Mouse (Mus musculus) cerebellum, postnatal 25 days (tissue): ENCODE results near the gene Dnah3.
A peak's percentile ranks its signal among the peaks of the same experiment; 100 is the strongest.

Experiments used
- DNase-seq, 2 experiments: peaks; one replicate each; pipeline ENCODE4 v3.0.0; 2021; ENCODE audit warnings: mixed read lengths in 2 of 2

The Dnah3 gene

DNA sequence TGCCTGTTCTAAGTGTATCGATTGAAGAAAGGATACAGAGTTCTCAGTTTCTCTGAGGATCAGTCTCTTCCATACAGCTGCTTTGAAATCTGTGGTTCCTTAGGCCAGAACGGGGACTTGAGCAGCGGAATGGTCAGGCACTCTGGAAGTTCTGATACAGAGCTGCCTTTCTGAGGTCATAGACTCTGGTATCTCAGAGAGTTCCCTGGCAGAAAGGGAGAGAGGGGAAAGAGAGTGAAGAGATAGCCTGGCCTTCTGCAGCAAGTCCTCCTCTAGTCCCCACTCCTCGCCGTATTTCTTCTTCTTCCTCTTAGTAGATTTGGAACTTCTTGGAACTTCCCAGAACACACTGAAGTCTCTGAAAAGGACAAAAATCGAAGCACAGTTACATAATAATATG lies at the start of gene Dnah3:
TSS of gene Dnah3 (minus strand) at position 101 of the 400 bp plus-strand sequence.
- no peak for DNase-seq

DNA sequence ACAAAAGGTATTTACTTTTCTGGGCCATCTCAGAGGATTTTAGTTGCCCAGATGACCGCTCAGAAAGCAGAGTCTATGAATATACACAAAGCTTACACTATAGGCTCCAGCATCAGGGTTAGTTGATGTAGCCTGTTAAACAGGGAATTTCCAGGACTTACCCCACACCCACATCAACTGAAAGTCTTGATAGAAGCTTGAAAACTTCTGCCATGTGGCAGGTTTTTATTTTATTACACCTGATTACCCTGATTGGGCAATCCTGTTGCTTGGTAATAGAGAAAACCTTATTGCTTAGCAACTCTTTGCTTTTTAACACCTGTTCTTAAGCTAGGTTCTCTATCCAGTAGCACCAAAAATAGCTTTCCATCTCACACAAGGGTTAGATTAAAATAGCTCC lies 47.7 kb upstream of the Dnah3 start:
- DNase-seq = no peak

DNA sequence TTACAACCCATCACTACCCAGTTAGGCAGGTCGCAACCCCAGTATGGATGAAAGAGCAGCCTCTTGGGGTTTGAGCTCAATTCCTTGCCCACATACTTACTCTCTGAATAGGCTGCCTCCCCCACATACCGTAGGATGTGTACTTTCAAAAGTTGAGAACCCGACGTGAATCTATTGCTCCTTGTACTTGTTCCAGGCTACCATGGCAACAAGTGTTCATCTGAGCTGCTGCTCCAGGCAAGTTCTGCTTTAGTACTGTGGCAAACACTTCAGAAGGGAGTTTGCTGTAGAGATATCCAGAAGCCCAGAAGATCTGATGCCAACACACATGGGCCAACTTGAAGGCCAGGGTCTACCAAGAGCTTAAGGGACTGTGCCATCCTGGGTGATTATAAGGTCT lies 33.9 kb upstream of the Dnah3 start:
- no peak for DNase-seq

DNA sequence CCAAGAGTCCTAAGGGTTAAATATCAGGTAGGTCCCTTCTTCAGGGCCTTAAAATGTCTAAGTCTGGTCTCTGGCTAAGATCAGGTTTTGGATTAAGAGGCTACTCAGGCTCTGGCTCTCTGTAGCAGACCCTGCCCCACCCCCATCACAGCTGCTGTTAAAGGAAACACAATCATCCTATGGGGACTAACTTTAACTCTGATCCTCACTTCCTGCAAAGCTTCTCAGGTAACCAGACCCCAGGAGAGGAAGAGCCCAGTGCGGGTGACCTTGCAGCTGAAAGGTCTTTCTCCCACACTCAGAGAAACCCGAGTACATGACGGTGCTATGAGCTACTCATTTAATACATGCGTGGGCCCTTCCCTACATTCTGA lies 32.6 kb upstream of the Dnah3 start:
- DNase-seq = no peak

- no peak for DNase-seq
Observed at GRCm38 (mm10) chr7:120126976-120127685, 32.1 kb upstream of the Dnah3 start.

GRCm38 (mm10) chr7:120124844-120125243 lies 29.8 kb upstream of the Dnah3 start:
- DNase-seq = peak; percentile 65 to 73

DNA sequence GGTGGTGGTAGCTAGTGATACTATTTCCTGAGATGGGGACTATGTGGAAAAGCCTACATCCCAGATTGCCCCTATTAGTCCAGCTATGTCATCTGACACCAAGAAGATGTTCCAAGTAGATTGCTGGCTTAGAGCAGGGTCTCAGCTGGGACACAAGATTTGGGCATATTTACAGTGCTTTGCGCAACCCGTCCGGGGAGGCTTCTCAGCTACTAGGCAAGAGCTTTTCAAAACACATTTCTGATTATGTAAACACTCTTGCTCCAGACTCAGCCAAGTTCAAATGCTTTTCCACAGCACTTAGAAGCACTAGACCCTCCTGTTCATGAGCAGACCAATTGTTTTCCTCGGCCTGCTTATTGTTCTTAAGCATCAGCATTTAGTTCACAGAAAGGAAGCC lies 28.7 kb upstream of the Dnah3 start:
- no peak for DNase-seq

GRCm38 (mm10) chr7:120117529-120117928 lies 22.4 kb upstream of the Dnah3 start:
- no peak for DNase-seq

- no peak for DNase-seq
Observed at GRCm38 (mm10) chr7:120116976-120117375, 21.9 kb upstream of the Dnah3 start.

- DNase-seq = no peak
Observed at GRCm38 (mm10) chr7:120109676-120110075, 14.6 kb upstream of the Dnah3 start.

DNA sequence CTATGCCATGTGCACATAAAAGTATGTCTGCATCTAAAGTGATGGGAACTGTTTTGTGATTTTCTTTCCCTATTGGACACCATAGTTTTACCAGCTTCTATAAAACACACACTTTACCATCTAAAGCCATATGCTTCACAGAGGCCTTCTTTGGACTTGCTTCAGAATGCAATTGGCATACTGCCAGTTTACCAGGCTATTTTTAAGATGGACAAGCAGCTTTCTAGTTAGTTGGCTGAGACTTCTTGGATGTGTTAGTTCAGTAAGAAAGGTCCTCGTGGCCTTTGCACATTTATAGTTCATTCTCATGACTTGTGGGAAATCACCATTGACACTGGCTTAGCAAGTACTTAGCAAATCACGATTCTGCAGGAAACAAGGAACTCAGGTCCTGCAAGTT lies 11.3 kb upstream of the Dnah3 start:
- DNase-seq = peak; percentile 21 to 49

GRCm38 (mm10) chr7:120104975-120105374 lies 9.9 kb upstream of the Dnah3 start:
- DNase-seq = peak; percentile 27 to 54

GRCm38 (mm10) chr7:120103019-120103567 lies 8.0 kb upstream of the Dnah3 start:
- peak; percentile 30 to 45 for DNase-seq

DNA sequence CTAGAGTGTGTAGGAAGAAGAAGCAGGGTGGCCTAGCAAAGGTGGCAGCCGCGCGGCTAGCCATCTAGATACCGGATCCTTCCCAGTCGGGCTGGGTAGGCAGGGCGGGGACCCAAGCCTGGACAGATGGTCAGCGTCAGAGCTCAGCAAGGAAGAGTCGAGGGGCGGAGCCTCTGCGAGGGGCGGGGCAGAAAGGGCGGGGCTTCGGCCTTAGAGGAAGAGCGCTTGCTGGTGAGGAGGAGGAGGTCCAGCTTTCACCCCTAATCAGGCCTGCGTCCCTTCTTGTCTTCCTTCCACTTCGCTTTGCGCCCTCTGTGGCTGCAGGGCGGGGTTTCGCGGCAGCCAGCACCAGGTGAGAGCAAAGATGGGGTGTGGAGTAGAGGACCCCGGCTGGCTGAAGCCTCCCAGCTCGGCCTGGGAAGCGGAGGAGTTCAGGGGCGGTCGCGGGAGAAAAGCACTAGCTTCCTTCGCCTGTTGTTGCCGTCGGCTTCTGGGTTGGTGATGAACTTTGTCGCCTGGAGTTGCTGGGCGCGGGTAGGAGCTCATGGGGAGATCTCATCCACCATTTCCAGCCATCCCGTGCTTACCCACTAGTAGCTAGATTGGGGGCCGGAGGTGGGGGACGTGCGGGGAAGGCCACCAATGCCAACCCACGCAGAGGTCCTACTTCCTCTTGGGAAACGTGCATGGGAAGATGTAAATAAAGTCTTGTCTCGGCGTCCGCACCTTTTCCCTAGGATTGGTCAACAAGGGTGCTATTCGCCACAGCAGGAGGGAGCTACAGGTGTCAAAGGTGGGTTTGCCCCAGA lies 7.3 kb upstream of the Dnah3 start, which contains the start of gene Tmem159:
TSS of gene Tmem159 (plus strand) at position 190 of the 809 bp plus-strand sequence.
- peak; percentile 90 to 95 for DNase-seq

DNA sequence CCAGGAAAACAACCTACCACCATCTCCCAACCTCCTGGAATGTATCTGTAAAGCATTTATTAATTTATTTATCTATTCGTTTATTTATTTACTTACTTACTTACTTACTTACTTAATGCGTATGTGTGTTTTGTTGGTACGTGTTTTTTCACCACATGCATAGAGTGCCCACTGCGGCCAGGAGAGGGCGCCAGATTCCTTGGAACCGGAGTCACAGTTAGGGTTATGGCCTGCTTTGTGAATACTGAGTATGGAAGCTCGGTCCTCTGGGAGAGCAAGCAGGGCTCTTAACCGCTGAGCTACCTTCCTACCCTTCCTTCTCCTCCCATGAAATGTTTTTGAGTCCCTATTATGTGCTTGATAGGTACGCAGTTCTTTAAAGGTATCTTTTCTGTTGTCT lies 3.3 kb upstream of the Dnah3 start:
- DNase-seq = peak; percentile 66 to 81

DNA sequence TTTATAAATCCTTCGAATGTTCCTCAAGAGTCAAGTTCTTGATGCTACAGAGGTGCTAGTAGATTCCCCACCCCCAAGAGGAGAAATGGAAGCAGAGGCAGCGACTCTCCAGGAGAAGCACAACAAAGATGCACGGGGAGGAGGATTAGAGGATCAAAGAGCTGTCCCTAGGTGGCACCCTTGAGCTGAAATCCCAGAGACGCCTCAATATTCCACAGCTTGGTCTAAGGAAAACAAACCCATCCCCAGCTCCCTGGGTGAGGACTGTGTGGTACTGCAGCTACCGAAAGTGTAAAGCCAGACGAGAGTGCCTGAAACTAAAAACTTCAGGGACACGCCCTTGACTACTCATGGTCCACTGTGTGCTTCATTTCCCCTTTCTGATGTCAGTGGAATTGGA lies 2.8 kb upstream of the Dnah3 start:
- peak; percentile 74 to 83 for DNase-seq

DNA sequence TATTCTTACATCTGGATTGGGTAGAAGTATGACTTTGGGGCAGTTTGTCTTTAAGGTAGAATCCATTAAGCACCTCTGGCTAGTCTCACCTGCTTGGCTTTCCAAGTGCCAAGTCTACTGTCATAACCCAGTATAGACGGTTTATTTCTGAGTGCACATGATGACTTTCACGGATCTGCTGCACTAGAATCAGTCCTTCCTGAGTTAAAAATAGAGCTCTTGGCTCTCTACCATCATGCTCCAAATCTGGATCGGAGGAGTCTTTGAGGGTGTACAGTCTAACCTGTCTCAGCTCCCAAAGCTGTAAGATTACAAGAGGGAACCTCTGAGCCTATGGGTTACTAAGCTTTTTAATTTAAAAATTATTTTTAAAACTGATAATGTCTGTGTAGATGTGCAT lies 864 bp downstream of the Dnah3 start:
- DNase-seq = no peak

- DNase-seq = no peak
Observed at GRCm38 (mm10) chr7:120093033-120093432, 2.0 kb downstream of the Dnah3 start.

- DNase-seq = no peak
Observed at GRCm38 (mm10) chr7:120080177-120080576, 14.9 kb downstream of the Dnah3 start.

GRCm38 (mm10) chr7:120069164-120069563 lies 25.9 kb downstream of the Dnah3 start:
- no peak for DNase-seq

DNA sequence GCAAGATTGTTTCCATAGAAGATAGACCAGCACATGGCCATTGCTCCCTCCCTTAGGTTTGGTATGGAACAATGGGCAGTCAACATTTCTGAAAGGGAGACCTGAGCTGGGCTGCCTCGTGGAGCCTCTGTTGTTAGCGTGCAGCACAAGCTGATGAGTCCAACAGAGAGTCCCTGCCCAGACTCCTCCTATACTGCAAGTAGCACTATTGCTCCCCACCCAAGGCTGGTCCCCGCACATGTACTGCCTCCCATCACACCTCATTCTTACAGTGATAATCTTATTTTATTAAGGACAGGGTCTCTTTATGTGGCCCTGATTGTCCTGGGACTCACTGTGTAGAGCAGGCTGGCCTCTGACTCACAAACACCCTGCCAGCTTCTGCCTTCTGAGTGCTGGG lies 27.0 kb downstream of the Dnah3 start:
- no peak for DNase-seq

- no peak for DNase-seq
Observed at GRCm38 (mm10) chr7:120064045-120064444, 31.0 kb downstream of the Dnah3 start.

GRCm38 (mm10) chr7:120055479-120055878 lies 39.6 kb downstream of the Dnah3 start:
- DNase-seq = no peak

- DNase-seq = no peak
Observed at GRCm38 (mm10) chr7:120054016-120054415, 41.1 kb downstream of the Dnah3 start.
